Mouse (Mus musculus): ENCODE data around the gene Arglu1. TPM values are rescaled to one million over a fixed set of nuclear protein-coding genes. Genes with fewer than 3 reads are reported as not detected.

The Arglu1 gene
- polyA plus RNA-seq, 1 experiment from 2014 or later: 87.2 TPM

GRCm38 (mm10) chr8:8655346-8656340, 34.7 kb downstream of the Arglu1 start:
- ATAC-seq (replicated peaks; ENCODE audit: low FRiP score) (no peak), DNase-seq (ENCODE audit: low spot score) (no peak)
- Histone ChIP-seq H3K27me3 (replicated peaks; ENCODE audit: control insufficient read depth, insufficient read depth, low read length) (peaks cover 21% of the 10 kb centered on the region), H3K36me3 (ENCODE audit: control insufficient read depth, insufficient read depth, low read length) (no peaks in the 10 kb centered on the region), H3K4me2 (peak overlapping the region; percentile 1; the same call in 1 of the 2 replicates), H3K4me1 (replicated peaks; ENCODE audit: control insufficient read depth, insufficient read depth, low read length) (peaks cover 4% of the 10 kb centered on the region; the same call in 1 of the 2 replicates), H3K4me3 (ENCODE audit: low read depth, low read length) (no peak overlapping the region), H3K27ac (ENCODE audit: low read depth, low read length) (no peak overlapping the region), H3K9me3 (ENCODE audit: control insufficient read depth, low read length) (no peaks in the 10 kb centered on the region), H3K9ac (ENCODE audit: low read depth, low read length) (no peak overlapping the region)
- 60% methylated on average over 24 of the region's 24 CpGs for WGBS

GRCm38 (mm10) chr8:8653906-8654489, 36.3 kb downstream of the Arglu1 start:
- Histone ChIP-seq H3K4me1 (replicated peaks; ENCODE audit: control insufficient read depth, insufficient read depth, low read length) (no peaks in the 10 kb centered on the region), H3K4me3 (ENCODE audit: low read depth, low read length) (no peak overlapping the region), H3K9me3 (ENCODE audit: control insufficient read depth, low read length) (no peaks in the 10 kb centered on the region), H3K36me3 (ENCODE audit: control insufficient read depth, insufficient read depth, low read length) (no peaks in the 10 kb centered on the region), H3K27ac (ENCODE audit: low read depth, low read length) (no peak overlapping the region), H3K27me3 (replicated peaks; ENCODE audit: control insufficient read depth, insufficient read depth, low read length) (peaks cover 5% of the 10 kb centered on the region; the same call in 1 of the 2 replicates), H3K4me2 (no peak overlapping the region), H3K9ac (ENCODE audit: low read depth, low read length) (no peak overlapping the region)
- 66% methylated on average over 12 of the region's 12 CpGs for WGBS
- DNase-seq (ENCODE audit: low spot score): no peak
- no peak for ATAC-seq (replicated peaks; ENCODE audit: low FRiP score)

- no peak overlapping the region for H3K4me3 ChIP-seq (ENCODE audit: low read depth, low read length)
- H3K27me3 ChIP-seq (replicated peaks; ENCODE audit: control insufficient read depth, insufficient read depth, low read length): 0 out of 2 replicates have a peak, but pooled peaks cover under 1% of the 10 kb centered on the region
- no peaks in the 10 kb centered on the region for H3K4me1 ChIP-seq (replicated peaks; ENCODE audit: control insufficient read depth, insufficient read depth, low read length)
- H3K9ac ChIP-seq (ENCODE audit: low read depth, low read length): no peak overlapping the region
- 51% methylated on average over 5 of the region's 5 CpGs for WGBS
- no peaks in the 10 kb centered on the region for H3K9me3 ChIP-seq (ENCODE audit: control insufficient read depth, low read length)
- H3K4me2 ChIP-seq: no peak overlapping the region
- ATAC-seq (replicated peaks; ENCODE audit: low FRiP score) (no peak), DNase-seq (ENCODE audit: low spot score) (no peak)
- no peaks in the 10 kb centered on the region for H3K36me3 ChIP-seq (ENCODE audit: control insufficient read depth, insufficient read depth, low read length)
- H3K27ac ChIP-seq (ENCODE audit: low read depth, low read length): no peak overlapping the region
Observed at GRCm38 (mm10) chr8:8653343-8653742, 37.0 kb downstream of the Arglu1 start.

DNA sequence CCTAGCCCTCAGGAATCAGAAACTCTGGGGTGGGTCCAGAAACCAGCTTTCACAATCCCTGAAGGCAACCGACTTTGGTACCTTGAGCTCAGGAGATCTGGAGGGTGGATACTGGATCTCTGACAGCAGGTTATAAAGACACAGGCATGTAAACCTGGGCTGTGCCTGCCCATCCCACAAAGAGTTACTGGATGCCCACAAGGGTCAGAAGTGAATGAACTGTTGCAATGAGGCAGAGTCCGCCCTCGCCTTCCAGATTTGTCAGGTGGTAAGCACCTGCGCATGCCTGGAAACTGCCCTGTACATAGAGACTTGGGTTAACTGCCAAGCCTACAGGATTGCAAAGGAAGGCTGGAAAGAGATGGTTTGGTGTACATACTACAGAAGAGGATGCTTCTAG, 37.9 kb downstream of the Arglu1 start:
- Histone ChIP-seq H3K9me3 (ENCODE audit: control insufficient read depth, low read length) (no peaks in the 10 kb centered on the region), H3K36me3 (ENCODE audit: control insufficient read depth, insufficient read depth, low read length) (no peaks in the 10 kb centered on the region), H3K27me3 (replicated peaks; ENCODE audit: control insufficient read depth, insufficient read depth, low read length) (no peaks in the 10 kb centered on the region), H3K4me1 (replicated peaks; ENCODE audit: control insufficient read depth, insufficient read depth, low read length) (no peaks in the 10 kb centered on the region), H3K4me2 (no peak overlapping the region), H3K27ac (ENCODE audit: low read depth, low read length) (no peak overlapping the region), H3K4me3 (ENCODE audit: low read depth, low read length) (no peak overlapping the region), H3K9ac (ENCODE audit: low read depth, low read length) (no peak overlapping the region)
- no peak for ATAC-seq (replicated peaks; ENCODE audit: low FRiP score)
- 88% methylated on average over 4 of the region's 4 CpGs for WGBS
- DNase-seq (ENCODE audit: low spot score): no peak

- no peak overlapping the region for H3K9ac ChIP-seq (ENCODE audit: low read depth, low read length)
- no peak overlapping the region for H3K4me3 ChIP-seq (ENCODE audit: low read depth, low read length)
- H3K27ac ChIP-seq (ENCODE audit: low read depth, low read length): no peak overlapping the region
- H3K36me3 ChIP-seq (ENCODE audit: control insufficient read depth, insufficient read depth, low read length): no peaks in the 10 kb centered on the region
- H3K9me3 ChIP-seq (ENCODE audit: control insufficient read depth, low read length): no peaks in the 10 kb centered on the region
- 77% methylated on average over 8 of the region's 8 CpGs for WGBS
- no peak for ATAC-seq (replicated peaks; ENCODE audit: low FRiP score)
- H3K27me3 ChIP-seq (replicated peaks; ENCODE audit: control insufficient read depth, insufficient read depth, low read length): no peaks in the 10 kb centered on the region
- H3K4me2 ChIP-seq: no peak overlapping the region
- H3K4me1 ChIP-seq (replicated peaks; ENCODE audit: control insufficient read depth, insufficient read depth, low read length): no peaks in the 10 kb centered on the region
- DNase-seq (ENCODE audit: low spot score): no peak
Observed at GRCm38 (mm10) chr8:8649944-8650343, 40.4 kb downstream of the Arglu1 start.

GRCm38 (mm10) chr8:8649536-8649935, 40.8 kb downstream of the Arglu1 start:
- no peak overlapping the region for H3K4me3 ChIP-seq (ENCODE audit: low read depth, low read length)
- no peak for ATAC-seq (replicated peaks; ENCODE audit: low FRiP score)
- no peaks in the 10 kb centered on the region for H3K36me3 ChIP-seq (ENCODE audit: control insufficient read depth, insufficient read depth, low read length)
- no peaks in the 10 kb centered on the region for H3K27me3 ChIP-seq (replicated peaks; ENCODE audit: control insufficient read depth, insufficient read depth, low read length)
- H3K4me2 ChIP-seq: no peak overlapping the region
- WGBS: 83% methylated on average over 3 of the region's 3 CpGs
- H3K4me1 ChIP-seq (replicated peaks; ENCODE audit: control insufficient read depth, insufficient read depth, low read length): no peaks in the 10 kb centered on the region
- H3K27ac ChIP-seq (ENCODE audit: low read depth, low read length): no peak overlapping the region
- no peak for DNase-seq (ENCODE audit: low spot score)
- no peak overlapping the region for H3K9ac ChIP-seq (ENCODE audit: low read depth, low read length)
- H3K9me3 ChIP-seq (ENCODE audit: control insufficient read depth, low read length): no peaks in the 10 kb centered on the region

DNA sequence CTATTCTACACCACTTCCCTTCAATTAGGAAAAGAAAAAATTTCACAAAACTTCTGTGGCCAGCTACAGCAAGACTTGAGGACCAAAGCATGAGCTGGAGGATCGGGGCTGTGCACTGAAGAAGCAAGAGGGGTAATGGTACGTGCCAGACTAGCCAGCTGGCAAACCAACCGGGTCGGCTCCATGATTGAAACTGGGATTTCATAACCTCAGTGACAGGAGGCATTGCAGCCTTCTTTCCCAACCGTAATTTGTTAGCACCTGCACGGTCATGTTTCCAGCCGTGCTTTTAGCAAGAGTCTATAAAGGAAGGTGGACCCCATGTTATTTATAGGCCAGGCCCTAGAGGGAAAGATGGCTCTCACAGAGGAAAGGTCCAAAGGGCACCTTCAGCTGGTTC, 41.6 kb downstream of the Arglu1 start:
- H3K36me3 ChIP-seq (ENCODE audit: control insufficient read depth, insufficient read depth, low read length): no peaks in the 10 kb centered on the region
- 83% methylated on average over 7 of the region's 7 CpGs for WGBS
- H3K4me2 ChIP-seq: no peak overlapping the region
- no peaks in the 10 kb centered on the region for H3K4me1 ChIP-seq (replicated peaks; ENCODE audit: control insufficient read depth, insufficient read depth, low read length)
- no peaks in the 10 kb centered on the region for H3K27me3 ChIP-seq (replicated peaks; ENCODE audit: control insufficient read depth, insufficient read depth, low read length)
- H3K4me3 ChIP-seq (ENCODE audit: low read depth, low read length): no peak overlapping the region
- H3K9ac ChIP-seq (ENCODE audit: low read depth, low read length): no peak overlapping the region
- no peak for DNase-seq (ENCODE audit: low spot score)
- ATAC-seq (replicated peaks; ENCODE audit: low FRiP score): no peak
- H3K27ac ChIP-seq (ENCODE audit: low read depth, low read length): no peak overlapping the region
- no peaks in the 10 kb centered on the region for H3K9me3 ChIP-seq (ENCODE audit: control insufficient read depth, low read length)

- WGBS: 73% methylated on average over 7 of the region's 7 CpGs
- Histone ChIP-seq H3K27me3 (replicated peaks; ENCODE audit: control insufficient read depth, insufficient read depth, low read length) (no peaks in the 10 kb centered on the region), H3K4me2 (no peak overlapping the region), H3K27ac (ENCODE audit: low read depth, low read length) (no peak overlapping the region), H3K9ac (ENCODE audit: low read depth, low read length) (no peak overlapping the region), H3K4me3 (ENCODE audit: low read depth, low read length) (no peak overlapping the region), H3K36me3 (ENCODE audit: control insufficient read depth, insufficient read depth, low read length) (no peaks in the 10 kb centered on the region), H3K4me1 (replicated peaks; ENCODE audit: control insufficient read depth, insufficient read depth, low read length) (no peaks in the 10 kb centered on the region), H3K9me3 (ENCODE audit: control insufficient read depth, low read length) (no peaks in the 10 kb centered on the region)
- no peak for DNase-seq (ENCODE audit: low spot score)
- no peak for ATAC-seq (replicated peaks; ENCODE audit: low FRiP score)
Observed at GRCm38 (mm10) chr8:8647824-8648223, 42.5 kb downstream of the Arglu1 start.

All from liver, embryonic 11.5 days (tissue).